Mouse (Mus musculus) cerebellum, adult 9-11 months (tissue): ENCODE measurements around the gene Gbp3.

Source experiments
- DNase-seq: peaks from one replicate; pipeline ENCODE4 v3.0.0; 2022

Gene Gbp3

GRCm38 (mm10) chr3:142590431-142591067 lies 30.7 kb downstream of the Gbp3 start:
- DNase-seq: no peak

GRCm38 (mm10) chr3:142594547-142594946 lies 34.7 kb downstream of the Gbp3 start, which contains the start of gene Gbp2b:
Gene Gbp2b, plus strand, starts transcription at chr3:142594847.
- DNase-seq: no peak

DNA sequence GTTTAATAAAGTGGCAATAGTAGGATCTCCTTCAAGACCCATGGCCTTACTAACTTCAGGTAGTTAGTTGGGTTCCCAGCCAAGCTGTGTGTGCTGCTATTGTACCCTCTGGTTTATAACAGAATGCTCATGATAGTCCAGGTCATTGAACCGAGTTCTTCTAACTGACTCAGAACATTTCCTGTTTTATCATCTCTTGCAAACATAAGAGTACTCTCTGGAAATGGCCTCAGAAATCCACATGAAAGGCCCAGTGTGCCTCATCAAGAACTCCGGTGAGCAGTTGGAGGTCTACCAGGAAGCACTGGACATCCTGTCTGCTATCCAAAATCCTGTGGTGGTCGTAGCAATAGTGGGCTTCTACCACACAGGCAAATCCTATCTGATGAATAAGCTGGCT lies 38.1 kb downstream of the Gbp3 start:
- no peak for DNase-seq

DNA sequence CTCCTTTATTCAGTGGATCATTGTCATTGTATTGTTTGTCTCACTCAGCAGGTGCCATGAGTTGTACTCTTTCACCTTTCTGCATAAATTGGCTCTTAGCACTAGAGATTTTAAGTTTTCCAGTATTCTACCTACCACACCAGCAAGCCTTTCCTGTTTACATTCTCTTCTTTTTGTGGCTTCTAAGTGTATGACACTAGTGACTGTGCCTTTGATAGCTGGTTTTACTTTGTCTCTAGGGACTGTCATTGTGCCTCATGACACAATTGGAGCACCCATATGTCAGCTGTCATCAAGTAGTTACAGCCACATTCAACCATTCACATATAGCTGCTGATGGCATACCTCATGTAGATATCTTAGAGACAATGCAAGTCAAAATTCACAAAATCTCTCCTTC lies 41.8 kb downstream of the Gbp3 start:
- no peak for DNase-seq

DNA sequence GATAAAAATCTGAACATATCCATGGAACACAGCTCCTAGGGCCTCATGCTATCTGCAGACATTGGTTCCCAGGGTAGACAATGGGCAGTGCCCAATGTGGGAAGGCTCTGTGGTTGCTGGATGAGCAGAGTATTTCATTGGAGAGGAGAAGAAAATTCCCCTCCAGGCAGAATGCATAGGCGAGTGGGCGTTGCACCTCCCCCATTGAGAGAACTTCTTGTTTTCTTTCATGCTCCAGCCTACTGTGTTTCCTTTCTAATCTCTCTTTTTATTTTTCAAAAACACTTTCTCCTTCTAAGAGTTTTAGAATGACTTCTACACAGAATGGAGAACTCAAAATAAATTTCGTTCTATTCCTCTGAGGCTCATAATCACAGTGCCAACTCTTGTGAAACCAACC lies 58.8 kb downstream of the Gbp3 start:
- DNase-seq: no peak

DNA sequence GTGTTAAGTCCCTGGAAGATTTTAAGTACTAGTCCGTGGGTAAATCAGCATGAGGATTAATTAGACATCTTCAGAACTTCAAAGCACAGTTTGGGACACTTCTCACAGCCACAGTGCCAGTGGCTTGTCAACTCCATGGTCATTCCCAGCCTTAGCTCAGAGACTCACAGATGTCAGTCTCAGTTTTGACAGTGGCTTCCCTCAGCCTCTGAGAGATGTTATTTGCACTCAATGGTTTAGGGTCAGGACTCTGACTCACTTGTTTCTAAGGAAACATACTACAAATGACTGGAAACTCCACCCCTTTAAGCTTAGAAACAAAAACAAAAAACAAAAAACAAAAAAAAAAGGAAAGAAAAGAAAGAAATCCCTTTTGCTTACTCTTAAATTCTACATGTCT lies 59.8 kb downstream of the Gbp3 start:
- no peak for DNase-seq

DNA sequence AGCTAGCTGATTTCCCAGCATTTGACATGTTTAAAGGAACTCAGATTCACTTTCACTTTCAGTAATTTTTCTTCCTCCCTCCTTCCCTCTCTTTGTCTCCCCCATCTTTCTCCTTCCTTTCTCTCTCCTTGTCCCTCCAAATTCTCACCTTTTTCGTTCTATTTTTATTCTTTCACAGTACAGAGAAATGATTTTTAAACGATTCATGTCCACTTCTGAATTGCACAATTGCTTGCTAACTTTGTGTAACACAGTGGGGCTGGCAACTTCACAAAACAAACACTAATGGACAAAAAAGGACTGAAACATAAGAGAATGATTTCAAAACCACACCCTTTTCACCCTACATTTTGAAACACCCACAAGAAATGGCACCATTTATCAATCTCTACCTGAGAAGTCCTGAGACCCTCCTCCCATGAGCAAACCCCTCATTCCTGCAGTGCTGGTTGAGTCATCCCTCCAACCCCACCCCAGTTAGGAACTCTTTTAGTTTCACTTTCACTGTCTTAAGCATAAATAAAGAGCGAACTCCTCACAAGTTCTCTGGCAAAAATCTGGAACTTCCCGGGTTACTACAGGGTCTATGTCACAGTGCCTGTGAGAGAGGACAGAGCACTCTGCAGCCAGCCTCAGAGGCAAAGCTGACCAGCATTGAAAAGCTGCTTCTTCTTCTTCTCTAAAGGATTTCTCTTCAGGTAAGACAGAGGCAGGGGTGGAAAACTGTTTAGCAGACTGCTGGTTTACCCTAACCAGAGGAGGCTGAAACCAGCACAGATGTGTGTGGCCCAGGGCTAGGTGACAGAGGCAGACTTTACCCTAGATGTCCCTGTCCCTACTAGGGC lies 60.5 kb downstream of the Gbp3 start, which contains the start of gene Gbp2:
Gbp2 (plus strand) TSS at position 492 of the 845 bp plus-strand sequence.
- no peak for DNase-seq

- DNase-seq: no peak
Observed at GRCm38 (mm10) chr3:142620956-142621562, 61.2 kb downstream of the Gbp3 start.
